Mouse (Mus musculus): ENCODE results near the gene Klk1b4. TPM values are rescaled to one million over a fixed set of nuclear protein-coding genes. Genes with fewer than 3 reads are reported as not detected.
A peak's percentile ranks its signal among the peaks of the same experiment; 100 is the strongest.
"Not testable (repeated sequence)": the region's sequence is repeated elsewhere in the genome, so short reads cannot be mapped to it uniquely, and the experiment has no call there.

Gene Klk1b4
- total RNA-seq (2021), result not detected in 2 replicates
- long read RNA-seq, experiment 1, result 0 reads
- long read RNA-seq, experiment 2, result 0 reads

- DNase-seq, result not testable (repeated sequence)
Measured at GRCm38 (mm10) chr7:44207135-44207534, at the start of gene Klk1b4. TSS of gene Klk1b4 (plus strand) at chr7:44207435.

GRCm38 (mm10) chr7:44179299-44180045, 27.8 kb upstream of the Klk1b4 start:
- no peak for DNase-seq

- not testable (repeated sequence) for DNase-seq
Measured at GRCm38 (mm10) chr7:44186516-44186915, 20.7 kb upstream of the Klk1b4 start.

- DNase-seq, result not testable (repeated sequence)
Measured at GRCm38 (mm10) chr7:44187936-44188335, 19.3 kb upstream of the Klk1b4 start, which contains the start of gene Klk1b24. TSS of gene Klk1b24 (plus strand) at chr7:44188236.

GRCm38 (mm10) chr7:44193466-44193865, 13.8 kb upstream of the Klk1b4 start:
- not testable (repeated sequence) for DNase-seq

- DNase-seq, result no peak
Measured at GRCm38 (mm10) chr7:44197891-44198290, 9.3 kb upstream of the Klk1b4 start, which contains the start of gene Klk1b3. TSS of gene Klk1b3 (plus strand) at chr7:44198191.

GRCm38 (mm10) chr7:44208307-44208706, 1.1 kb downstream of the Klk1b4 start:
- no peak for DNase-seq

GRCm38 (mm10) chr7:44215645-44216044, 8.4 kb downstream of the Klk1b4 start, which contains the start of gene Klk1b5:
TSS of gene Klk1b5 (plus strand) at chr7:44215945.
- DNase-seq, result no peak

- DNase-seq, result not testable (repeated sequence)
Measured at GRCm38 (mm10) chr7:44221601-44222000, 14.4 kb downstream of the Klk1b4 start.

GRCm38 (mm10) chr7:44222335-44222734, 15.1 kb downstream of the Klk1b4 start:
- DNase-seq, result not testable (repeated sequence)

GRCm38 (mm10) chr7:44225076-44225475, 17.8 kb downstream of the Klk1b4 start, which contains the start of gene Klk1:
TSS of gene Klk1 (plus strand) at chr7:44225360.
- DNase-seq, result no peak

GRCm38 (mm10) chr7:44235909-44236308, 28.7 kb downstream of the Klk1b4 start, which contains the start of gene Gm36864:
TSS of gene Gm36864 (plus strand) at chr7:44236177.
- DNase-seq, result no peak

- no peak for DNase-seq
Measured at GRCm38 (mm10) chr7:44239913-44240312, 32.7 kb downstream of the Klk1b4 start.

GRCm38 (mm10) chr7:44240712-44241111, 33.5 kb downstream of the Klk1b4 start:
- DNase-seq, result no peak

GRCm38 (mm10) chr7:44241163-44241562, 33.9 kb downstream of the Klk1b4 start:
- no peak for DNase-seq

- no peak for DNase-seq
Measured at GRCm38 (mm10) chr7:44244080-44244479, 36.8 kb downstream of the Klk1b4 start.

GRCm38 (mm10) chr7:44246055-44246983, 39.1 kb downstream of the Klk1b4 start, which contains the start of the genes 1700028J19Rik and 2410002F23Rik:
TSS of gene 1700028J19Rik (minus strand) at chr7:44246695.
TSS of gene 2410002F23Rik (plus strand) at chr7:44246722.
- DNase-seq, result peak; percentile 94

- no peak for DNase-seq
Measured at GRCm38 (mm10) chr7:44246984-44247470, 39.8 kb downstream of the Klk1b4 start.

- DNase-seq, result no peak
Measured at GRCm38 (mm10) chr7:44247971-44248370, 40.7 kb downstream of the Klk1b4 start.

GRCm38 (mm10) chr7:44249248-44249647, 42.0 kb downstream of the Klk1b4 start:
- no peak for DNase-seq

- DNase-seq, result peak; percentile 85
Measured at GRCm38 (mm10) chr7:44250732-44251275, 43.6 kb downstream of the Klk1b4 start.

Data from adrenal gland, postnatal 14 days (tissue).